Mouse (Mus musculus) brain, embryonic 14.5 days (tissue): ENCODE data around the gene Zdhhc14.

Experiments
- CTCF ChIP-seq: fragments of 200-500 bp; IDR thresholded peaks from 2 replicates; pipeline ENCODE4 v1.5.1; 2012; ENCODE audit warnings: inconsistent platforms, mild to moderate bottlenecking, moderate library complexity, borderline replicate concordance; ENCODE audit not compliant: insufficient read depth, insufficient read length; ENCODE audit errors: extremely low read depth
- POLR2A ChIP-seq: fragments of 200-500 bp; IDR thresholded peaks from 2 replicates; pipeline ENCODE4 v1.6.1; 2012; ENCODE audit warnings: mild to moderate bottlenecking, inconsistent platforms, borderline replicate concordance; ENCODE audit not compliant: poor library complexity, insufficient read depth, insufficient read length, severe bottlenecking; ENCODE audit errors: extremely low read depth

DNA sequence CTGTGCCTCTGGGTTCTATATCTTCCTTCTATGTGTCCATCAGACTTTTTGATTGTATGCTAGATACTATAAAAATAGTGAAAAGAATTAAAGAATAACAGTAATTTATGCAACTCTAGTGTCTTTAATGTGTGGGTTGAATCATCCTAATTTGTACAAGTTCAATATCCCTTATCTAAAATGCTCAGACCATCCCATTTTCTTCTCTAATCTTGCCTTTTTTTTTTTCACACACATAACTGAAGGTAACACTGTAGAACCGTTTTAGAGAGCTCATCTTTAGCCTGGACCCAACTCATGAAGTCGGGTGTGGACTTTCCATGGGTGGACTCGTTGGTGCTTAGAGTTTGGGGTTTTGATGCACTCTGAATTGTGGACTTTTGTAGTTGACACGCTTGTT is 12.6 kb downstream of the Zdhhc14 start:
- TF ChIP-seq POLR2A (no peak), CTCF (no peak)
